Mouse (Mus musculus) cerebellum, adult 8-10 months (tissue): ENCODE data around the gene Gm4216.
"Not testable (repeated sequence)": the region's sequence is repeated elsewhere in the genome, so short reads cannot be mapped to it uniquely, and the experiment has no call there.

Source experiments
- DNase-seq: peaks from one replicate; pipeline ENCODE4 v3.0.0; 2022

The Gm4216 gene

DNA sequence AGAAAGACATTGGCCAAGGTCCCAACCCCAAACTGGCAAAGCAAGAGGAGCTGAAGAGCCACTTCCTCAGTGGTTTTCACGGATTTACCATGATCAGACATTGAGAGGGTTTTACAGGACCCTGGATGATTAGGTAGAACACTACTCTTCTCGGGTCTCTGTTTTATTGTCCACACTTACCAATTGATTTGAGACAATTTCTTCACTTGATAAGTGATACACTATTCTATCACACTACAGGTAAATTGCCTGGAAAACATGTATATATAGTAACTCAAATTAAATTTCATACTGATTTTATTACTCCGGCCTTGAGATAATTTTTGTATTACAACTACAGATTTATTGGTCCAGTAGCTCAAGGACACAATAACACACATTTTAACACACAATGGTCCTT, at the start of gene Gm4216:
Gene Gm4216 (minus strand): TSS at position 101 of the 400 bp plus-strand sequence.
- DNase-seq: not testable (repeated sequence)

DNA sequence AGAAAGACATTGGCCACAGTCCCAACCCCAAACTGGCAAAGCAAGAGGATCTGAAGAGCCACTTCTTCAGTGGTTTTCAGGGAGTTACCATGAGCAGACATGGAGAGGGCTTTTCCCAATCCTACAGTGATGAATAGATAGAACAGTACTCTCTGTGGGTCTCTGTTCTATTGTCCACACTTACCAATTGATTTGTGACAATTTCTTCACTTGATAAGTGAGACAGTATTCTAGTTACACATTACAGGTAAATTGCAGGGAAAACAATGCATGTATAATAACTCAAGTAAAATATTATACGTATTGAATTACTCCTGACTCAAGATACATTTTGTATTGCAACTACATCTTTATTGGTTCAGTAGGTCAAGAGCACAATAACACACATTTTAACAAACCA, 47.6 kb upstream of the Gm4216 start, which contains the start of gene Gm8720:
Gene Gm8720 (minus strand): TSS at position 101 of the 400 bp plus-strand sequence.
- not testable (repeated sequence) for DNase-seq

DNA sequence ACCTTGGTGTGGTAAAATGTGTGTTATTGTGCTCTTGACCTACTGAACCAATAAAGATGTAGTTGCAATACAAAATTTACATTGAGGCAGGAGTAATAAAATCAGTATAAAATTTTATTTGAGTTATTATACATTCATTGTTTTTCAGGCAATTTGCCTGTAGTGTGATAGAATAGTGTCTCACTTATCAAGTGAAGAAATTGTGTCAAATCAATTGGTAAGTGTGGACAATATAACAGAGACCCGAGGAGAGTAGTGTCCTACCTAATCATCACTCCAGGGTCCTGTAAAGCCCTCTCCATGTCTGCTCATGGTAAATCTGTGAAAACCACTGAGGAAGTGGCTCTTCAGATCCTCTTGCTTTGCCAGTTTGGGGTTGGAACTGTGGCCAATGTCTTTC, 35.5 kb upstream of the Gm4216 start, which contains the start of gene Vmn1r163:
Gene Vmn1r163 (plus strand): TSS at position 301 of the 400 bp plus-strand sequence.
- not testable (repeated sequence) for DNase-seq

DNA sequence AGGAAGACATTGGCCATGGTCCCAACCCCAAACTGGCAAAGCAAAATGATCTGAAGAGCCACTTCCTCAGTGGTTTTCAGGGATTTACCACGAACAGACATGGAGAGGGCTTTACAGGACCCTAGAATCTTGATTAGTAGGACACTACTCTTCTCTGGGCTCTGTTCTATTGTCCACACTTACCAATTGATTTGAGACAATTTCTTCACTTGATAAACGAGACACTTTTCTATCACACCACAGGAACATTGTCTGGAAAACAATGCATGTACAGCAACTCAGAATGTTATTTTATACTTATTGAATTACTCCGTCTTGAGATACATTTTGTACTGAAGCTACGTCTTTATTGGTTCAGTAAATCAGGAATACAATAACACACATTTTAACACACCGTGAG, 35.1 kb downstream of the Gm4216 start, which contains the start of gene Gm4214:
Gene Gm4214 (minus strand): TSS at position 101 of the 400 bp plus-strand sequence.
- DNase-seq: not testable (repeated sequence)
